Mouse (Mus musculus): ENCODE data around the gene Ttyh1.

DNA sequence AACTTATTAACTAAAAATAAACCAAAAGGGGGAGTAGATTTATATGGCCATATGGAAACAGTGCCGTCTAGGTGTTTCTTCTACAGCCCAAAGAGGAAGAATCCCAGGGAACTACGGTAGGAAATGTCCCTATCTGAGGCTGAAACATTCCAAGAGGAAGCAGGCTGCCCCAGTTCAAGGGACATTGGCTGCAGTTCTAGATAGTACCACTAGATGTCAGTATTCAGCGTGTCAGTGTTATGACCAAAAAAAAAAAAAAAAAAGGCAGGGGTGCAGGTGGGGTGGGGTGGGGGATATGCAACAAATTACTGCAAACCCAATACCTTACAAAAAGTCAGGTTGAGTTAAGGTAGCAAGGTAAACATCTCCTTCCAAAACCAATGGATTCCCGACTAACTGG, 15.8 kb upstream of the Ttyh1 start:
- TF ChIP-seq MAFK (IDR thresholded peaks at IDR 0.05; ENCODE audit: insufficient read depth, low read depth, low read length) = no peak
- peak; percentile 98 for TF ChIP-seq ZNF384 (IDR thresholded peaks at IDR 0.05; ENCODE audit: low read depth, low read length)
- no peak for TF ChIP-seq HCFC1 (IDR thresholded peaks at IDR 0.05; ENCODE audit: borderline replicate concordance, insufficient read depth, low read length)
- TF ChIP-seq CHD2 (IDR thresholded peaks at IDR 0.05; ENCODE audit: low read depth, low read length) = no peak

All from ES-E14 (cell line).